Mouse (Mus musculus): ENCODE measurements around the gene AI481877. TPM values are rescaled to one million over a fixed set of nuclear protein-coding genes. Genes with fewer than 3 reads are reported as not detected.

The AI481877 gene
- total RNA-seq, 4 experiments from 2014 or later = not detected

DNA sequence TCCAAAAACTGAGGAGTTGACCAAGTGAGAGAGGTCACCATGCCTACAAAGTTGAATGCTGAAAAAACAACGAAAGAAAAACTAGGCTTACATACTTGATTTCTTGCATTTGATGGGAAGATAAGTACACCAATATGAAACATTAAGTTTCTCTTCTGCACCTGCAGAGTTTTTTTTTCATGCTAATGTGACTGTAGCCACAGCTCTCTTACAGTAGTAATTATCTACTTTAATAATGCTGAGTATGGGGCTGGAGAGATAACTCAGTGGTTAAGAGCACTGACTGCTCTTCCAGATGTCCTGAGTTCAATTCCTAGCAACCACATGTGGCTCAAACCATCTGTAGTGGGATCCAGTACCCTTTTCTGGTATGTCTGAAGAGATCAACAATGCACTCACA is 13.7 kb downstream of the AI481877 start:
- DNase-seq (ENCODE audit: low spot score in 2 of 2) = no peak

GRCm38 (mm10) chr4:59123557-59123956 is 15.2 kb downstream of the AI481877 start:
- no peak for DNase-seq (ENCODE audit: low spot score in 2 of 2)

DNA sequence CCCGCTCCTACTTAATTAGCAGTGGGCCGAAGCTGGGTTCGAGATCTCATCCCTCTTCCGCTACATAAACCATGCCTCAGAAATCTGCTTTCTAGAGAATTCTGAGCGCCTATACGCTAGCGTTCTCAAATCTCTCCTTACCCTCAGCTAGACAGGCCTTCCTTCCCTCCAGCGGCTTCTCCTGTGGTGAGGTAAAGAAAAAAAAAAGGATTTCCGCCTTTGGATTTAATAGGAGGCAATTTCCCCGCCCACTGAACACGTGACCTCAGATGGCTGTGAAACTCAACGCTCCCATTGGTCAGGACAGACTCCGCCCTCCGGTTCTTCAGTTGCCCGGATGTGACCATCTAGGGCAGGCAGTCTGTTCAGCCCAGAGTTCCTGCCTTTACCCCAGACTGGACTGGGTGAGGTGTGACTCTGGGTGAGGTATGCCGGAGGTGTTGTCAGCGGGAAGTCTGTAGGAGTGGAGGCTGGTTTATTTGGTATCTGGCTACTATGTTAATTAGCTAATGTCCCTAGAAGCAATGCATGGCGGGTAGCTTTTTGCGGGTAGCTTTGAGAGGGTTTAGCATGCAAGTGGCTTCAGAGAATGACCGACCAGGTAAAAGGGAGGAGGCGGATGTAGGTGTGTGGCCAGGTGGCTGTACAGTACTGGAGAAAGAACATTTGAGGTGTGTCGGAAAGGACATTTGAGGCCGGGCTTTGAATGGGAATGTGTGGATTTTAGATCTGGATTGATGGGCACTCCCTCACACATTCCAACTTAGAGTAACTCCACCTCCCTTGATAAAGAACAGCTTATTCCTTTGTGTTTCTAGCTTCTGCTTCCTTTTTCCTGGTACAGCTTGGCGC is 20.9 kb downstream of the AI481877 start:
- DNase-seq (ENCODE audit: low spot score in 2 of 2) = no peak

DNA sequence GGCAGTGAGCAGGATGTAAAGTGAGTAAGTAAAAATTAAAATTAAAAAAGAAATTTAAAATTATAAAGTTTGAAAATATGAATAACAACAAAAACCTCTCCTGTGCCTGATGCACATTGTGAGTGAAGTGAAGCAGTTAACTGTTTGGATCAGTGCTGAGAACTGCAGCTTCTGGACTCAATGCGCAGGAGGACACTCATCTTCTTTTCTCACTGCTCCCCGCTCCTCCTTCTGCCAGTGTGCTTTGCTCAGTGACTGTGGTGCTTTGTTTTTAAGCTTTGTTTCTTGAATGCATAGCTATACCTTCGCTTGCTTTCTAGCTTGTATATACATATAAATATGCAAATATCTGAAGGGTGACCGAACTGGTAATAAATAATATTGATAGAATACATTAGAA is 30.1 kb downstream of the AI481877 start:
- no peak for DNase-seq (ENCODE audit: low spot score in 2 of 2)

GRCm38 (mm10) chr4:59107886-59108285 is 30.9 kb downstream of the AI481877 start:
- no peak for DNase-seq (ENCODE audit: low spot score in 2 of 2)

GRCm38 (mm10) chr4:59106661-59107060 is 32.1 kb downstream of the AI481877 start:
- no peak for DNase-seq (ENCODE audit: low spot score in 2 of 2)

GRCm38 (mm10) chr4:59104166-59104565 is 34.6 kb downstream of the AI481877 start:
- DNase-seq (ENCODE audit: low spot score in 2 of 2) = no peak

- peak; percentile 21 to 29 for DNase-seq (ENCODE audit: low spot score in 2 of 2)
These were observed 42.4 kb downstream of the AI481877 start for GRCm38 (mm10) chr4:59096393-59096792.

- no peak for DNase-seq (ENCODE audit: low spot score in 2 of 2)
These were observed 49.4 kb downstream of the AI481877 start for GRCm38 (mm10) chr4:59089391-59089790.

- DNase-seq (ENCODE audit: low spot score in 2 of 2) = no peak
These were observed 55.4 kb downstream of the AI481877 start for GRCm38 (mm10) chr4:59083430-59083829.

DNA sequence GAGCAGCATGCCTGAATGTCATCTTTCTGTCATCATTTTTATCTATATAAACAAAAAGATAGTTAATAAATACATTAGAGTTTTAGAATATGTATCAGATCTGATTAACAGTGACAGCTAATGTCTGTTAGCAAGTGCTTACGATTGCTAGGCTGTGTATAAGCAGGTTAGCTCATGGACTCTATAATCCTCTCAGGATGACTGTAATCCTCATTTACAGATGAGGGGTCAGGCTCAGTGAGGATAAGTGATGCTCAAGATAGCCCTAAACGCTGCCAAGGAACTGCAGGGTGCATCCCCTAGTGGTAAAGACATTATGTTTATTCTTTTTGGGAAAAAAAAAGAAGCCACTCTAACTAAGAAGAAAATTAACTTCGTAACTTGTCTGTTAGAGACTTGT is 69.5 kb downstream of the AI481877 start:
- DNase-seq (ENCODE audit: low spot score in 2 of 2) = no peak

DNA sequence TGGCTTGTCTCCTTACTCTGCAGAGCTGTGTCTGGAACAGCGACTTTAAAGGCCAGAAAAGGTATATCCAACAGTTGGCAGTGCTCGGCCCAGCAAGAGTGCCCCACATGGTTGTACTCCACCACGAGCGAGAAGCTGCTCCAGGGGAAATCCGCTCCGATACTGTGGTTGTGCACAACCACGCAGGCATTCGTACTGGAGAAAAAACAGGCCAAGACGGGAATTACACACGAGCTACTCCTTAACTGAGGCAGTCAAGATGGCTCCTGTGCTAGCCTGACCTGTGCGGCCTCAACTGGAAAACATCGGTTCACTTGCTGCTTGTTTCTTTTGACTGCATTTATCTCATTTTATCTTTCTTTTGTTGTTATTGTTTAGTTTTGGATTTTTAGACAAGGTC is 76.3 kb downstream of the AI481877 start:
- DNase-seq (ENCODE audit: low spot score in 2 of 2) = no peak

DNA sequence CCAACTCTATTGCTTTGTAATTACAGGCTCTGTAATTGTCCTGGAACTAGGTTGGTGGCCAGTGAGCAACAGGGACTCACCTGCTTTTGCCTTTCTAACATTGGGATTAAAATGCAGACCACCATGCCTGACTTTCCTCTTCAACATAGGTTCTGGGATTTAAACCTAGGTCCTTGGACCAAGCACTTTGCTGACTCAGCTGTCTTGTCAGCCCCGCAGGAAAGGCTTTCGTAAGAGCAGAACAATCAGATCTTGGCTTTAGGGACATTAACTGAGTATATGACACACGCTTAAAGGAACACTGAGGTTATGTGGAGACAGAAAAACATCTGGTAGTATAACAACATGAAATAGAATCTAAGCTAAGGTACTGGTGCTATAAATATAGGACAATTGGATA is 80.9 kb downstream of the AI481877 start:
- no peak for DNase-seq (ENCODE audit: low spot score in 2 of 2)

DNA sequence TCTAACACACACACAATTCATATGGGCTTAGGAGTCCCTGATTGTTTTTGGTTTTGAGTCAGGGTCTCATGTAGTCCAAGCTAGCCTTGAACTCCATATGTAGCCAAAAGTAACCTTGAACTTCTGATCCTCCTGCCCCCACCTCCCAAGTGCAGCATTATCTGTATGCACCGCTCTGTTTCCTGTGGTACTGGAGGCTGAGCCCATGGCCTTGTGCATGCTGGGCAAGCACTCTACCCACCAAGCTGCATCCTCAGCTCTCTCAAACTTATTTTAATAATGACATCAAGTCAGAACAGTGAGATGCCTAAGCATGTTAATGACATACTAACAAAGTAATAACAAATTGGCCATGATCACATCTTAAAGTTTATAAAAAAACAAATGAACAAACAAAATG is 87.7 kb downstream of the AI481877 start:
- no peak for DNase-seq (ENCODE audit: low spot score in 2 of 2)

- no peak for DNase-seq (ENCODE audit: low spot score in 2 of 2)
These were observed 91.6 kb downstream of the AI481877 start for GRCm38 (mm10) chr4:59047222-59047621.

- no peak for DNase-seq (ENCODE audit: low spot score in 2 of 2)
These were observed 94.9 kb downstream of the AI481877 start for GRCm38 (mm10) chr4:59043891-59044290.

- DNase-seq (ENCODE audit: low spot score in 2 of 2) = no peak
These were observed 95.7 kb downstream of the AI481877 start for GRCm38 (mm10) chr4:59043074-59043473.

DNA sequence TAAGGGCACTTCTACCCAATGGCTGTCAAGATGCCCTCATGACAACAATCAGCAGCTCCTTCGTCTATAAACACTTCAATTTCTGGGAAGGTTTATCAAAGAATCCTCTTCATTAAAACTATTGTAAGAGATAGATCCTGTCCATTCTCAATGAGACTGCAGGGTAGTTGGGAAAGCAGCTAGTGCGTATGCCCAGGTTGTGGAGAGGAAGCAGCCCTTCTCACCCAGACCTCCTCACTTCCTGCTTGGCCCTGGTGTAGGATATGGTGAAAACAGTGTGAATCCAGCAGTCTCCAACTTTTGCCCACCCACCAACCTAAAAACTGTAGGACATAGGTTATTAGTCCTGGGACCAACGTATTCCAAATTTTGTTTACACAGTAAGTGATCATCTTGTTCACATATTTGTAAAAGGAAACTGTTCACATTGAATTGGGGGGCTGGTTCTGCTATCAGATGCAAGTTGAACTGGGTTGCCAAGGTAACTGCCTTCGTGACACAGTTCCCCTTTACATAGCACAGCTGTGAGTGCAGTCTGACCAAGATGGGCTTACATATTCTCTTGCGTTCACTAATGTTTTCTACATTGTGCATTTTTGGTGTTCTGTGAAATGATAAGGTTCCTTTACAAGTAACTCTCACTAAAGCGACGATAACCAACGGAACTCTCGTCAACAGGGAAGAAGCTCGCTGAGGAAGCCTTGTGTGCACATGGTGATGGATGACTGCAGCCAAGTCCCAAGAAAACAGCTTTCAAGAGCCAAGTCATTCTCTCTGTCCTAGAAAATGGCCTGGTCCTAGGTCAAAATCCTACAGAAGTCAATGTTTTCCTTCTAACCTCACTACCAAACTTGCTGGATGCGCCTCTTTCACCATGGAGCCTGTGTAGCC is 98.1 kb downstream of the AI481877 start:
- no peak for DNase-seq (ENCODE audit: low spot score in 2 of 2)

- no peak for DNase-seq (ENCODE audit: low spot score in 2 of 2)
These were observed 101.3 kb downstream of the AI481877 start for GRCm38 (mm10) chr4:59037525-59037924.

DNA sequence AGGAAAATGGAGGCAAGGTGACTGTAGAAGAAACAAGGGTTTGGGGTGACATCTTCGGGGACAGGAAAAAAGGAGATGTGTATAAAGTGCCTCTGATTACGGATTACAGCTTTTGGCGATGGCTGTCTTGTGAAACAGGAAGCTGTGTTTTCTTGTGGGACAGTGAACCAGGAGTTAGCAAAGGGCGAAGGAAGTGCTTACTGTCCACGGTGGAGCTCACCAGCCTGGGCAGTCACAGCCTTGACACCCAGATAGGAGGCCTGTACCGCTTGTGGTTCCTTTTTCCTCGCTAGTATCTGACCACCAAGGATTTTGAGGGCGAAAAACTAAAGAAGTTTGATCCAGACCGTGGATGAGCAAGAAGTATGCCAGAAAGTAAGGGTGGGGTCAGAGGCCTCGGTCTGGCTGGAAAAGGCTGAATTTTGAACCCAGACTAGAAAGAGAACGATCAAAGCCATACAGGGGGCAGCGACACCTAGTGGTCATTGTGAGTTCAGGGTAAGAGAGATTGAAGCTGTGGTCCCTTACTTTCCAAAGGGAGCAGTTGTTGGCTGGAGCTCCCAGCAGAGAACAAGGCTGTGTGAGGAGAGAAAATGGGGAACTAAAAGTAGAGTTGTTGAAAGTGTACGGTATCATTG is 102.2 kb downstream of the AI481877 start:
- peak; percentile 54 to 55 for DNase-seq (ENCODE audit: low spot score in 2 of 2)

- DNase-seq (ENCODE audit: low spot score in 2 of 2) = no peak
These were observed 102.9 kb downstream of the AI481877 start for GRCm38 (mm10) chr4:59035786-59036350.

All from gastrocnemius, adult 8-10 months (tissue).